Mouse (Mus musculus) cerebellum, adult 8-10 months (tissue): ENCODE data around the gene BC048562.

Experiments
- DNase-seq: peaks from one replicate; pipeline ENCODE4 v3.0.0; 2022

The BC048562 gene

GRCm38 (mm10) chr9:108481520-108482210 is 45.4 kb downstream of the BC048562 start:
- no peak for DNase-seq

GRCm38 (mm10) chr9:108483051-108483790 is 46.9 kb downstream of the BC048562 start:
- DNase-seq: no peak

GRCm38 (mm10) chr9:108484021-108484420 is 47.7 kb downstream of the BC048562 start:
- DNase-seq: no peak

- DNase-seq: no peak
These were observed 49.1 kb downstream of the BC048562 start for GRCm38 (mm10) chr9:108485301-108485875.

GRCm38 (mm10) chr9:108486973-108487530 is 50.8 kb downstream of the BC048562 start:
- DNase-seq: no peak

- no peak for DNase-seq
These were observed 52.1 kb downstream of the BC048562 start for GRCm38 (mm10) chr9:108488403-108488802.

GRCm38 (mm10) chr9:108489215-108489614 is 52.9 kb downstream of the BC048562 start:
- DNase-seq: no peak

- no peak for DNase-seq
These were observed 53.6 kb downstream of the BC048562 start for GRCm38 (mm10) chr9:108489702-108490558.

GRCm38 (mm10) chr9:108490559-108491285 is 54.4 kb downstream of the BC048562 start, which contains the start of gene Usp19:
TSS of gene Usp19 (plus strand) at chr9:108490602.
- DNase-seq: peak; percentile 93

- DNase-seq: no peak
These were observed 55.0 kb downstream of the BC048562 start for GRCm38 (mm10) chr9:108491286-108491580.

- DNase-seq: no peak
These were observed 55.9 kb downstream of the BC048562 start for GRCm38 (mm10) chr9:108492043-108492750.

- DNase-seq: no peak
These were observed 57.0 kb downstream of the BC048562 start for GRCm38 (mm10) chr9:108493246-108493645.

GRCm38 (mm10) chr9:108494146-108494825 is 58.0 kb downstream of the BC048562 start:
- no peak for DNase-seq

- DNase-seq: no peak
These were observed 58.6 kb downstream of the BC048562 start for GRCm38 (mm10) chr9:108494905-108495304.
